Mouse (Mus musculus) brown adipose tissue, adult 24 weeks (tissue): ENCODE results near the gene Optc. TPM values are rescaled to one million over a fixed set of nuclear protein-coding genes. Genes with fewer than 3 reads are reported as not detected.
A peak's percentile ranks its signal among the peaks of the same experiment; 100 is the strongest.

Experiments
- H3K27ac ChIP-seq: fragments of 200-500 bp; replicated peaks from 2 replicates; pipeline ENCODE4 v1.5.1; 2012; ENCODE audit warnings: low read depth, mild to moderate bottlenecking, low read length
- H3K4me1 ChIP-seq: fragments of 200-500 bp; 2 replicates; pipeline ENCODE4 v1.6.1; 2012; ENCODE audit warnings: low read length, mixed read lengths; ENCODE audit not compliant: control insufficient read depth, insufficient read depth, insufficient read length
- H3K4me3 ChIP-seq: fragments of 200-500 bp; 2 replicates; pipeline ENCODE4 v1.5.1; 2012; ENCODE audit warnings: low read depth, mild to moderate bottlenecking, low read length, moderate library complexity; ENCODE audit not compliant: insufficient read depth
- polyA plus RNA-seq: library from polyadenylated mRNA; stranded (reverse); fragments of >200 nt; gene quantifications from 2 replicates; pipeline ENCODE4 v1.2.4, GENCODE M21; 2012; ENCODE audit not compliant: missing spikeins, insufficient read depth, insufficient read length

Gene Optc
- polyA plus RNA-seq, 1 experiment = not detected

- Histone ChIP-seq H3K4me3 (peak overlapping the region; percentile 68), H3K27ac (peak overlapping the region; percentile 99), H3K4me1 (peaks cover 40% of the 10 kb centered on the region)
These were observed 22.2 kb upstream of the Optc start for GRCm38 (mm10) chr1:133929980-133930379.

- Histone ChIP-seq H3K27ac (peak overlapping the region; percentile 84), H3K4me3 (peak overlapping the region; percentile 58), H3K4me1 (peaks cover 25% of the 10 kb centered on the region)
These were observed 17.4 kb upstream of the Optc start for GRCm38 (mm10) chr1:133925223-133925622.

DNA sequence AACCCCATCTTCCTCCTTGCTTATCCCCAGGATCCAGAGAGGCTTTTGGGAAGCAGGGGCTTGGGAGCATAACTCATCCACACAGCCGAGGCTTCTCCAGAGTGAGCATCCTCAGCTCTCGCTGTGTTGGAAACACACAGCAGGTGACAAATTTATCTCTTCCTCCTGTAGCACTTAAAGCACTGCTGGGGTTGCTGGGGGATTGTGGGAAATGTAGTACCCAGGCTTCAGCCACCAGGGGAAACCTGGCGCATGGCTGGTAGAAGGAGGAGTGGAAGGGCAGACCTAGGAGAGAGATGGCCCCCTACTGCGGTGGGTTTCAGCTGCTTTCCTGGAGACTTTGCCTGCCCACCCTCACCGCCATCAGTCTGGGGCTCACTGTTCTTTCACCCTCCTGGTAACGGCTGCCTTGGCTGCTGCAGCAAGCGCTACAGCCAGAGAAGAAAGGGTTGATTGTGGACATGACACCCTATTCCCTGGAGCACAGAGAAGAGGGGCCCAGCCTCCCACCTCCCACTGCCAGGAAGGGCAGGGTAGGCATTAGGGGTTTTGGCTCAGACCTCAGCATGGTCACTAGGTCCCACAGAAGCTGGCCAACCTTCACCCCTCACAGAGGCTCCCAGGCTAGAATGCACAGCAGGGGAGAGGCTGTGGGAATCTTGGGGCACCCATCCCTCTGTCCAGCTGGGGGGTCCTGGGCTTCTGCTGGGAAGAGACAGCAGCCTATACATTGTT, 16.5 kb upstream of the Optc start:
- peak overlapping the region; percentile 56 for H3K27ac ChIP-seq
- peak overlapping the region; percentile 58 for H3K4me3 ChIP-seq
- H3K4me1 ChIP-seq = peaks cover 32% of the 10 kb centered on the region

- peak overlapping the region; percentile 84 for H3K27ac ChIP-seq
- peak overlapping the region; percentile 23; the same call in 1 of the 2 replicates for H3K4me3 ChIP-seq
These were observed 15.3 kb upstream of the Optc start for GRCm38 (mm10) chr1:133923071-133923470.

DNA sequence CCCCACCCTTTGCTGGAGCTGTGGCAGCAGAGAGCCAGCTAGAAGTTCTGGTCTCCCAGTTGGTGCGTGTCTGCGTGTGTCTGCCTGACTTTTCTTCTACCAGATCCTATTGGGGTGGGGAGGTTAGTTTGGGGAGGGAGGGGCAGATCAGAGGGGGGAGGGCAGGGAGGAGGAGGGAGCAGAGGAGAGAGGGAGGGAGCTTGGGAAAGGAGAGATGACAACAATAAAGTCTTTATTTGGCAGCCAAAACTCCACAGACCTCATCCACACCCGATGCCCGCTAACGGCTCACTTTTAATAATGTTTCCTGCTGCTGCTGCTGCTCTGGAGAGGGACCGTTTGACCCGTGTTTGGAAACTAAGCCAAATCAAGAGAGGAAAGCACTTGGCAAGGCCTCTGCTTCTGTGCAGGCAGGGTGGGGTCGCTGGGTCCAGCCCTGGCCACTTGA, 13.5 kb upstream of the Optc start, which contains the start of gene Prelp:
Gene Prelp, minus strand, starts transcription at position 111 of the 448 bp plus-strand sequence.
- peak within 1 kb of the TSS; percentile 92 for H3K27ac ChIP-seq
- peaks cover 40% of the 10 kb centered on the region for H3K4me1 ChIP-seq
- peak within 1 kb of the TSS; percentile 52 for H3K4me3 ChIP-seq

More at GRCm38 (mm10) chr1:133923071-133923470, 15.3 kb upstream of the Optc start:
- peaks cover 32% of the 10 kb centered on the region for H3K4me1 ChIP-seq

- Histone ChIP-seq H3K4me1 (peaks cover 44% of the 10 kb centered on the region), H3K4me3 (peak overlapping the region; percentile 52), H3K27ac (peak overlapping the region; percentile 92)
These were observed 13.1 kb upstream of the Optc start for GRCm38 (mm10) chr1:133920876-133921275.

DNA sequence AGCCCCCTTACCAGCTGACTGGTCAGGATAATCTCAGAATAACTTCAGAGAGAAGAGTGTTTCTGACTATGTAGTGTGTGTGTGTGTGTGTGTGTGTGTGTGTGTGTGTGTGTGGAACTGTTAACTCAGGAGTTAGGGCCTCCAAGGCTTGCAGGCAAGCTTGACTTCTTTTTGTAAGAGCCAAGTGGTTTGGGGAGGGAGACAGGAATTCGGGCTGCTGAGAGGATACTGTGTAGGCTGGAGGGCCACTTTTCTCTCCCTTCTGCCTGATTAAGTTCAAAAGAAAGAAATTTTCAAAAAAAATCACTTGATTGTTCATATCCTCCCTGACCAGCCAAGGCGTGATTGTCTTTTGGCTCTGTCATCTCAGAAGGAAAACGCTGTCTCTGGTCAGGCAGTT, 12.6 kb upstream of the Optc start:
- peak overlapping the region; percentile 52 for H3K4me3 ChIP-seq

GRCm38 (mm10) chr1:133918088-133918470, 10.3 kb upstream of the Optc start:
- H3K4me1 ChIP-seq = peaks cover 48% of the 10 kb centered on the region
- H3K4me3 ChIP-seq = peak overlapping the region; percentile 21
- H3K27ac ChIP-seq = peak overlapping the region; percentile 92

More for the DNA sequence above, 12.6 kb upstream of the Optc start:
- Histone ChIP-seq H3K4me1 (peaks cover 48% of the 10 kb centered on the region), H3K27ac (peak overlapping the region; percentile 92)

DNA sequence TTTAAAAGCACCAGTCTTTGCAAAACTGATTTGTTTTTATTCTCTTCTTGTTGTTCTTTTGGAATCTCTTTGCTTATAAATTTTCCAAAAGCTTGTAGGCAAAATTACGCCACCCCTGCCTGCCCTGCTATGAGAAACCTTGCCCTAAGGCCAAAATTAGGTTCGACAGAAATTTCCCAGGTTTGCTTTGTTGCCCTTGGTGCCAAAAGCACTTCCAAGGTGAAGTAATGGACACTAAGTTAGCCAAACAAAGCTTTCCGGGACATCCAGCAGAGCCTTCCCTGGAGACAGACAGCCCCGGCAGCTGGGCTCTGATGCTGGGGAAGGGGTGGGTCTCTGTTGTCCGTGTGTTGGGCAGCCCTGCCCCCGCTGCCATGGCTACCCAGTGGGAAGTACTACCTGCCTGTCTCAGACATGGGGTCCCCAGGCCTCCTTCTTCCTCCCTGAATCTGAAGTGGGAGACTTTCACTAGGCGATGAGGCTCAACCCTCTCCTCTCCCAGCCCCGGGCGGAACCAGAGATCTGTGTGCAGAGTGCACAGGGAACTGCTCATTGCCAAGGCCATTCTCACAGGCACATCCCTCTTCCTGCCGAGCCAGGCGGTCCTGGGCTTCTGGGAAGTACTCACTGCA, 9.8 kb upstream of the Optc start:
- Histone ChIP-seq H3K4me1 (peaks cover 47% of the 10 kb centered on the region), H3K27ac (peak overlapping the region; percentile 92), H3K4me3 (peak overlapping the region; percentile 44)

DNA sequence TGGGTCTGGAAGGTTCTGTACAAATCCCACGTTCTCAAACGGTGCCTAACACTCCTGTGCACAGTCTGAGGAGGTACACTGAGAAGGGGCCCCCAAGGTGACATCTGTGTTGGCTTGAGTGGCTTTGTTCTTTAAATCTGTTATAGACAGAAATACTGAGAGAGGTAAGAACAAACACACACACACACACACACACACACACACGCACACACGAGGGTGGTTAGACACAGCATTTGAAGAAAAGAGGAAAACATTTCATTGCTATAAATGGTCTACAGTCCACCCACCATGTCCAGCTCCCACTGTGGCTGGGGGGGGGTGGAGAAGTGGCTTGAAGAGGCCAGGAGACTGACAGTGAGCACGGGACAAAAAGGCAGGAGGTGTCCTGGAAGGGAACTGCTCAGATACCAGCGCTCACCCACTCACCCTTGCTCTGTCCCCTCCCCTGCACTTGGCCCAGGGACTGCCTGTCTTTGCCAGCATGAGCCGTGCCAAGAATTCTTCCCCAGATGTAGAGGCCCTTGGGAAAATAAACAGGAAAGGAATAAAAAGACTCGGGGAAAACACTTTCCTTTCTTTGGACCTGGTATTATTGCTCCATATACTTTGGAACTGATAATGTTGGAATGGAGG, 8.0 kb upstream of the Optc start:
- peak overlapping the region; percentile 92 for H3K27ac ChIP-seq
- peaks cover 38% of the 10 kb centered on the region for H3K4me1 ChIP-seq
- no peak overlapping the region for H3K4me3 ChIP-seq

- Histone ChIP-seq H3K4me3 (no peak overlapping the region), H3K27ac (no peak overlapping the region), H3K4me1 (peaks cover 31% of the 10 kb centered on the region)
These were observed 7.3 kb upstream of the Optc start for GRCm38 (mm10) chr1:133915115-133915514.

- peaks cover 27% of the 10 kb centered on the region for H3K4me1 ChIP-seq
- H3K27ac ChIP-seq = peak overlapping the region; percentile 10; the same call in 1 of the 2 replicates
- no peak overlapping the region for H3K4me3 ChIP-seq
These were observed 5.2 kb upstream of the Optc start for GRCm38 (mm10) chr1:133913018-133913417.

- H3K4me1 ChIP-seq = peaks cover 20% of the 10 kb centered on the region
- no peak overlapping the region for H3K4me3 ChIP-seq
- H3K27ac ChIP-seq = peak overlapping the region; percentile 30
These were observed 3.7 kb upstream of the Optc start for GRCm38 (mm10) chr1:133911456-133911855.

DNA sequence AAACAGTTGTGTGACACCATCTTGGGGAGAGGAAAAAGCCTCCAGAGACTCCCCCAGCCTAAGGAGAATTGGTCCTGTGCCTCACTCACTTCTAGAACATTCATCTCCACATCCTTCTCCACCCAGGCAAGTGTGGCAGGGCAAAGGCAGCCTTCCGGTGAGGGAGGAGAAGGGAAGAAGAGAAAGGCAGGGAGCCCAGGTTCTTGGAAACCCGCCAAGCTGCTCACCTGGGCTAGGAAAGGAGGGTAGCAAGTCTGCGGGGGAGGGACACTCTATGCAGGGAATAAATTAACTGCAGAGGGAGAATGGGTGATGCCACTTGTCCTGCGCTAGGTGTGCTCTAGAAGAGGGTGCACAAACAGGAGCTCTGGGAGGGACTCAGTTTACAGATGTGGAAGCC, 3.2 kb upstream of the Optc start:
- no peak overlapping the region for H3K27ac ChIP-seq
- H3K4me1 ChIP-seq = peaks cover 16% of the 10 kb centered on the region

GRCm38 (mm10) chr1:133910108-133910507, 2.3 kb upstream of the Optc start:
- Histone ChIP-seq H3K27ac (no peak overlapping the region), H3K4me1 (peaks cover 11% of the 10 kb centered on the region), H3K4me3 (no peak overlapping the region)

More for the DNA sequence above, 3.2 kb upstream of the Optc start:
- no peak overlapping the region for H3K4me3 ChIP-seq
